Mouse (Mus musculus) liver, embryonic 16.5 days (tissue): ENCODE data around the gene Mpnd. TPM values are rescaled to one million over a fixed set of nuclear protein-coding genes. Genes with fewer than 3 reads are reported as not detected.
A peak's percentile ranks its signal among the peaks of the same experiment; 100 is the strongest.

Experiments
- ATAC-seq: fragments of 200-750 bp; cut with Nextera tagmentation; 2 replicates; pipeline ENCODE4 v1.8.0; 2017; ENCODE audit warnings: low read depth, mild to moderate bottlenecking, moderate number of reproducible peaks, moderate library complexity
- H3K27ac ChIP-seq: fragments of 300-500 bp; sonication (generic); 2 replicates; pipeline ENCODE4 v1.5.1; 2014; ENCODE audit warnings: mild to moderate bottlenecking, low read length
- H3K27me3 ChIP-seq: fragments of 300-500 bp; sonication (generic); 2 replicates; pipeline ENCODE4 v1.6.1; 2014; ENCODE audit warnings: low read depth, low read length, mixed read lengths; ENCODE audit not compliant: control insufficient read depth, insufficient read depth
- H3K36me3 ChIP-seq: fragments of 300-500 bp; sonication (generic); 2 replicates; pipeline ENCODE4 v1.6.1; 2014; ENCODE audit warnings: mild to moderate bottlenecking; ENCODE audit not compliant: control insufficient read depth, insufficient read depth
- H3K4me1 ChIP-seq: fragments of 300-500 bp; sonication (generic); 2 replicates; pipeline ENCODE4 v1.6.1; 2014; ENCODE audit warnings: low read depth, low read length, mixed read lengths; ENCODE audit not compliant: control insufficient read depth
- H3K4me2 ChIP-seq: fragments of 300-500 bp; sonication (generic); 2 replicates; pipeline ENCODE4 v1.6.1; 2014; ENCODE audit warnings: low read depth, low read length, mixed read lengths
- H3K4me3 ChIP-seq: fragments of 300-500 bp; sonication (generic); 2 replicates; pipeline ENCODE4 v1.5.1; 2014; ENCODE audit warnings: low read depth, mild to moderate bottlenecking, low read length
- H3K9ac ChIP-seq: fragments of 300-500 bp; sonication (generic); 2 replicates; pipeline ENCODE4 v1.6.1; 2014; ENCODE audit warnings: low read depth, low read length
- H3K9me3 ChIP-seq: fragments of 300-500 bp; sonication (generic); replicated peaks from 2 replicates; pipeline ENCODE4 v1.6.1; 2016; ENCODE audit warnings: low read length; ENCODE audit not compliant: control insufficient read depth
- WGBS: fragments of 180-500 bp; shearing (Covaris S2); extraction: QIAGEN DNeasy Blood & Tissue Kit; methylation state at CpG from one replicate; pipeline ENCODE4 v1.1.7; 2014; ENCODE audit not compliant: insufficient replicate concordance; 5-methylcytosine and 5-hydroxymethylcytosine counted together
- polyA plus RNA-seq: library from polyadenylated mRNA; unstranded; fragments of >200 nt; fragmentation: Nextera tagmentation; extraction: Ambion mirVana; gene quantifications from 2 replicates; pipeline ENCODE4 v1.2.1, GENCODE M21; 2015

Gene Mpnd
- polyA plus RNA-seq, 1 experiment from 2014 or later = 16.2 TPM

DNA sequence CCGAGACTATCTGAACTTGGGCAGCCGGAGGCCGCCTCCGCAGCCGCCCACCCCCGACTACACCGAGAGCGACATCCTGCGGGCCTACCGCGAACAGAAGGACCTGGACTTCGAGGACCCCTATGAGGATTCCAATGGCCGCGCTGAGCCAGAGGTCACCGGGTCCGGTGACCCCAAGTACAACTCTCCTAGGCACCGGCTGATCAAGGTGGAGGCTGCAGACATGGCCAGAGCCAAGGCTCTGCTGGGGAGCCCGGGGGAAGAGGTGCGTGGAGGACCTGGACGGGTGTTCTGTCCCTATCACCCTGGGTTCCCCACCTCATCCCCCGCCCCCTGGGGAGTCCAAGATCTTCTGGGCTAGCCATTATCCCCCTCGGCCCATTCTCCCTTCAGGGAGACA, 34.1 kb upstream of the Mpnd start:
- H3K4me2 ChIP-seq = no peak overlapping the region
- 28% methylated on average over 22 of the region's 22 CpGs for WGBS

DNA sequence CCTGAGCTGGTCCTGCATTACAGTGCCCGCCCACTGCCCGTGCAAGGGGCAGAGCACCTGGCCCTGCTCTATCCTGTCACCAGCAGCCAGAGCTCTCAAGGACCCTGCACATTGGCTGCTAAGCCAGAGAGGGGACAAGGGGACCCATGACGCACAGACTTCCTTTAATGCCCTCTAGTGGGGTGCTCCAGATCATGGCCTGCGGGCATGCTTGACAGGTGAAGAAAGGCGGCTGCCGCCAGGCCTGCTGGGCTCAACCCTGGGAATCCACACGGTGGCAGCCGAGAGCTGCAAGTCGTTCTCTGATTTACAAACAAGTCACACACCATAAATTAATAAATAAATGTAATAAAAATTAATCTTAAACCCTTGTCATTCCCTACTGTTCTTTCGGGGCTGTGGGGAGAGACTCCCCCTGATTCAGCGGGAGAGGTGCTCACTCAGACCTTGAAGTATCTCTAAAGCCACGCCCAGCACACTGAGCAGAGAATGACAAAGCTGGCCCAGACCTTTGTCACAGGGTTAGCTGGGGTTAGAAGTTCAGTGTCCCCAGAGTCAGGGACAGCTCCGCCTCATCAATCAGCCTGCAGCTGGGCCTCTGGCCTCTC, 29.2 kb upstream of the Mpnd start:
- 14% methylated on average over 13 of the region's 13 CpGs for WGBS
- Histone ChIP-seq H3K4me2 (no peak overlapping the region; the same call in 1 of the 2 replicates), H3K4me1 (peaks cover 3% of the 10 kb centered on the region), H3K4me3 (no peak overlapping the region), H3K9me3 (no peaks in the 10 kb centered on the region), H3K9ac (no peak overlapping the region), H3K36me3 (no peaks in the 10 kb centered on the region), H3K27me3 (peaks cover 8% of the 10 kb centered on the region), H3K27ac (no peak overlapping the region)
- ATAC-seq = peak; percentile 67

More for the DNA sequence above, 34.1 kb upstream of the Mpnd start:
- H3K4me3 ChIP-seq = no peak overlapping the region
- no peak overlapping the region for H3K9ac ChIP-seq
- no peak overlapping the region for H3K27ac ChIP-seq
- no peak for ATAC-seq
- no peaks in the 10 kb centered on the region for H3K9me3 ChIP-seq
- no peaks in the 10 kb centered on the region for H3K4me1 ChIP-seq
- peaks cover 31% of the 10 kb centered on the region for H3K27me3 ChIP-seq
- H3K36me3 ChIP-seq = no peaks in the 10 kb centered on the region; the same call in 1 of the 2 replicates

DNA sequence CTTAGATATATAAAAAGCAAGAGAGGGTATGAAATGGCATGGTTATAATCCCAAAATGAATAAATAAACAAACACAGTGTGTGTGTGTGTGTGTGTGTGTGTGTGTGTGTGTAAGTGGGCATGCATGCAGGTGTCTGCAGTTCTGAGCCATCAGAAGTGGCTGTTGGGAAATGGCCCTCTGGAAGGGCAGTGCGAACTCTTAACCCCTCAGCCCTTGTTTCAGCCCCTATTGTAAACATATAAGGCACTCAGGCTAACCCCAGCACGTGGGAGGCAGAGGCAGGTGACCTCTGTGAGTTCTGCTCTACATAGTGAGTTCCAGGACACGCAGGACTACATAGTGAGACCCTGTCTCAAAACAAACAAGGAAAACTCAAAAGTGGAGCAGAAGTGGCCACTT, 28.2 kb upstream of the Mpnd start:
- Histone ChIP-seq H3K9ac (no peak overlapping the region), H3K27ac (no peak overlapping the region), H3K4me3 (no peak overlapping the region), H3K4me2 (no peak overlapping the region), H3K9me3 (no peaks in the 10 kb centered on the region), H3K27me3 (no peaks in the 10 kb centered on the region; the same call in 1 of the 2 replicates), H3K4me1 (peaks cover 3% of the 10 kb centered on the region), H3K36me3 (no peaks in the 10 kb centered on the region)
- WGBS = 38% methylated on average over 3 of the region's 3 CpGs
- peak; percentile 59 for ATAC-seq

- Histone ChIP-seq H3K27me3 (peaks cover 18% of the 10 kb centered on the region), H3K27ac (no peak within 1 kb of the TSS), H3K4me3 (no peak within 1 kb of the TSS), H3K4me1 (no peaks in the 10 kb centered on the region), H3K9me3 (no peaks in the 10 kb centered on the region), H3K36me3 (no peaks in the 10 kb centered on the region), H3K9ac (no peak within 1 kb of the TSS), H3K4me2 (no peak within 1 kb of the TSS)
- ATAC-seq = no peak
- 8% methylated on average over 35 of the region's 35 CpGs for WGBS
These were observed 19.2 kb upstream of the Mpnd start, which contains the start of gene Fsd1 for GRCm38 (mm10) chr17:55986030-55986961. Gene Fsd1, plus strand, starts transcription at chr17:55986509.

- H3K9me3 ChIP-seq = no peaks in the 10 kb centered on the region
- H3K4me3 ChIP-seq = no peak overlapping the region
- H3K27ac ChIP-seq = no peak overlapping the region
- no peaks in the 10 kb centered on the region for H3K4me1 ChIP-seq
- 63% methylated on average over 8 of the region's 8 CpGs for WGBS
- H3K9ac ChIP-seq = no peak overlapping the region
- ATAC-seq = no peak
- H3K4me2 ChIP-seq = no peak overlapping the region
- peaks cover 18% of the 10 kb centered on the region for H3K27me3 ChIP-seq
- no peaks in the 10 kb centered on the region for H3K36me3 ChIP-seq
These were observed 15.1 kb upstream of the Mpnd start for GRCm38 (mm10) chr17:55990278-55990898.

DNA sequence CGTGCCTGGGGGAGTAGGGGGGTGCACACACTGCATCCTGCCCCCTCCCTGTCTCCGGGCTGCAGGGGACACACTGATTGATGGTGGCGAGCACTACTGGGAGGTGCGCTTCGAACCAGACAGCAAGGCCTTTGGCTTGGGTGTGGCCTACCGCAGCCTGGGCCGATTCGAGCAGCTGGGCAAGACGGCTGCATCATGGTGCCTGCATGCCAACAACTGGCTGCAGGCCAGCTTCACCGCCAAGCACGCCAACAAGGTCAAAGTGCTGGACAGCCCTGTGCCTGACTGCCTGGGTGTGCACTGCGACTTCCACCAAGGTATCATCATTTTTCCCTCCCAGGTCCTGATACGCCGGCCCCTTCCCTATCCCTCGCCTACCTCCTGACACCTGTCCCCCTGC, 9.5 kb upstream of the Mpnd start:
- no peak for ATAC-seq
- Histone ChIP-seq H3K4me3 (no peak overlapping the region), H3K36me3 (no peaks in the 10 kb centered on the region), H3K27ac (no peak overlapping the region), H3K4me1 (no peaks in the 10 kb centered on the region), H3K9me3 (no peaks in the 10 kb centered on the region), H3K9ac (no peak overlapping the region), H3K4me2 (no peak overlapping the region), H3K27me3 (peaks cover 3% of the 10 kb centered on the region)
- WGBS = 78% methylated on average over 15 of the region's 15 CpGs

DNA sequence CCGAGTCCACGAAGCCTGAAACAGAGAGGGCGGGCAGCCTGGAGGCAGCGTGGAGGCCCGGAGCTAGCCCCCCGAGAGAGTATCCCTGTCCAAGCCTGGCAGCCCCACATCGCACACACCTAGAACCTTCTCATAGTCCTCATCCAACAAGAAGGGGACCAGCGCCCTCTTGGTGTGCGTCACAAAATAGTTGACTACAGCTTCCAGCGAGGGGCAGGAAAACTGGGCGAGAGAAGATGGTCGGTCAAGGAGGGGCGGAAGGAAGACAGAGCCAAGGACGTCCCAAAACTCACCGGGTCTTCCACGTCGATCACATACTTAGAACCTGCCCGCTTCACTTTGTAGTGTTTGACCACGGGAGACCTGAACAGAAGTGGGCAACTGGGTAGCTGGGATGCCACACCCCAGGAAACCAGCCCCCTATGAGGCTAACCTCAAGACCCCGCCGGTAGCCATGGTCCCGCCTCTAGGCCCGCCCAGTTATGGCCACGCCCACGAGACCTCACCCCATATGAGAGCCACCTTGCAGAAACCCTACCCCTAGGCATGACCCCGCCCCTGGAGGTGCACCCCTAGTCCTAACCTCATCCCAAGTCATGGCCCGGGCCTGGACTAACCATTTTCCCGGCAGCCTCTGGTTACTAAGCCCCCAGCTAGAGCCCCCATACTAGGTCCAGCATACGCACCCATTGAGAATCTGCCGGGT, 5.6 kb upstream of the Mpnd start:
- H3K4me3 ChIP-seq = no peak overlapping the region
- ATAC-seq = peak; percentile 19; the same call in 1 of the 2 replicates

GRCm38 (mm10) chr17:56003000-56003399, 2.5 kb upstream of the Mpnd start:
- H3K9ac ChIP-seq = no peak overlapping the region
- H3K4me3 ChIP-seq = no peak overlapping the region
- H3K4me1 ChIP-seq = peaks cover 8% of the 10 kb centered on the region
- no peak overlapping the region for H3K27ac ChIP-seq
- peaks cover 3% of the 10 kb centered on the region for H3K27me3 ChIP-seq
- H3K4me2 ChIP-seq = no peak overlapping the region
- no peak for ATAC-seq
- H3K36me3 ChIP-seq = no peaks in the 10 kb centered on the region
- no peaks in the 10 kb centered on the region for H3K9me3 ChIP-seq
- 41% methylated on average over 3 of the region's 3 CpGs for WGBS

More for the DNA sequence above, 5.6 kb upstream of the Mpnd start:
- no peak overlapping the region for H3K4me2 ChIP-seq
- H3K27me3 ChIP-seq = peaks cover 3% of the 10 kb centered on the region
- no peaks in the 10 kb centered on the region for H3K9me3 ChIP-seq
- H3K4me1 ChIP-seq = no peaks in the 10 kb centered on the region
- H3K9ac ChIP-seq = no peak overlapping the region
- no peak overlapping the region for H3K27ac ChIP-seq
- 10% methylated on average over 30 of the region's 30 CpGs for WGBS
- H3K36me3 ChIP-seq = no peaks in the 10 kb centered on the region
